Mouse (Mus musculus) lung, adult 10 weeks (tissue): ENCODE results near the gene Btbd35f25. TPM values are rescaled to one million over a fixed set of nuclear protein-coding genes. Genes with fewer than 3 reads are reported as not detected.

Source experiments
- polyA plus RNA-seq: library from polyadenylated mRNA; stranded (reverse); fragments of 350-450 nt; fragmentation: Illumina TruSeq; extraction: RNeasy Lipid Tissue Mini Kit (QIAGEN cat#74804); gene quantifications from one replicate; pipeline ENCODE4 v1.2.3, GENCODE M21; 2014; ENCODE audit warnings: low read depth, low replicate concordance; ENCODE audit not compliant: insufficient read depth

The Btbd35f25 gene
- polyA plus RNA-seq = not detected

GRCm38 (mm10) chrX:31717056-31717455 lies at the start of gene Btbd35f25:
Btbd35f25 (minus strand) TSS chrX:31717156.

Other genes starting within 250 kb of the Btbd35f25 start
- not detected for gene Gm21883, start 142.9 kb downstream of the Btbd35f25 start, polyA plus RNA-seq
- gene Spin2e, start 98.2 kb downstream of the Btbd35f25 start, polyA plus RNA-seq = not detected
- gene Gm21637, start 244.9 kb upstream of the Btbd35f25 start, polyA plus RNA-seq = not detected